Mouse (Mus musculus) midbrain, embryonic 16.5 days (tissue): ENCODE measurements around the gene Thtpa. TPM values are rescaled to one million over a fixed set of nuclear protein-coding genes. Genes with fewer than 3 reads are reported as not detected.

Source experiments
- ATAC-seq: fragments of 200-750 bp; cut with Nextera tagmentation; 2 replicates; pipeline ENCODE4 v1.8.0; 2017; ENCODE audit warnings: moderate TSS enrichment
- H3K27ac ChIP-seq: fragments of 300-500 bp; sonication (generic); 2 replicates; pipeline ENCODE4 v1.5.1; 2014; ENCODE audit warnings: mild to moderate bottlenecking, low read length, mixed read lengths
- H3K27me3 ChIP-seq: fragments of 300-500 bp; sonication (generic); 2 replicates; pipeline ENCODE4 v1.6.1; 2014; ENCODE audit warnings: low read depth, low read length, mixed read lengths; ENCODE audit not compliant: control insufficient read depth, insufficient read depth
- H3K36me3 ChIP-seq: fragments of 300-500 bp; sonication (generic); 2 replicates; pipeline ENCODE4 v1.6.1; 2014; ENCODE audit warnings: mild to moderate bottlenecking, low read length, moderate library complexity, mixed read lengths; ENCODE audit not compliant: control insufficient read depth, insufficient read depth
- H3K4me1 ChIP-seq: fragments of 300-500 bp; sonication (generic); 2 replicates; pipeline ENCODE4 v1.6.1; 2014; ENCODE audit warnings: mild to moderate bottlenecking, low read length, mixed read lengths; ENCODE audit not compliant: control insufficient read depth, insufficient read depth
- H3K4me2 ChIP-seq: fragments of 300-500 bp; sonication (generic); 2 replicates; pipeline ENCODE4 v1.6.1; 2014; ENCODE audit warnings: mild to moderate bottlenecking, low read length, mixed read lengths
- H3K4me3 ChIP-seq: fragments of 300-500 bp; sonication (generic); 2 replicates; pipeline ENCODE4 v1.5.1; 2014; ENCODE audit warnings: low read depth, mild to moderate bottlenecking, low read length, moderate library complexity, mixed read lengths
- H3K9ac ChIP-seq: fragments of 300-500 bp; sonication (generic); 2 replicates; pipeline ENCODE4 v1.6.1; 2014; ENCODE audit warnings: low read depth, low read length, mixed read lengths
- H3K9me3 ChIP-seq: fragments of 300-500 bp; sonication (generic); replicated peaks from 2 replicates; pipeline ENCODE4 v1.6.1; 2014; ENCODE audit warnings: mild to moderate bottlenecking, low read length, mixed read lengths; ENCODE audit not compliant: control insufficient read depth, poor library complexity, severe bottlenecking
- WGBS: fragments of 180-500 bp; shearing (Covaris S2); extraction: QIAGEN DNeasy Blood & Tissue Kit; methylation state at CpG from one replicate; pipeline ENCODE4 v1.1.7; 2014; 5-methylcytosine and 5-hydroxymethylcytosine counted together
- polyA plus RNA-seq: library from polyadenylated mRNA; unstranded; fragments of >200 nt; fragmentation: Nextera tagmentation; extraction: Ambion mirVana; gene quantifications from 2 replicates; pipeline ENCODE4 v1.2.1, GENCODE M21; 2015

Gene Thtpa
- polyA plus RNA-seq, 1 experiment from 2014 or later, result 38.6 TPM

- Histone ChIP-seq H3K4me3 (no peak overlapping the region), H3K9ac (no peak overlapping the region), H3K36me3 (peaks cover 30% of the 10 kb centered on the region), H3K9me3 (no peaks in the 10 kb centered on the region), H3K27ac (no peak overlapping the region), H3K4me1 (peaks cover 24% of the 10 kb centered on the region), H3K4me2 (no peak overlapping the region), H3K27me3 (no peaks in the 10 kb centered on the region)
- 95% methylated on average over 12 of the region's 12 CpGs for WGBS
- no peak for ATAC-seq
Observed at GRCm38 (mm10) chr14:55074416-55074815, 20.2 kb upstream of the Thtpa start.

DNA sequence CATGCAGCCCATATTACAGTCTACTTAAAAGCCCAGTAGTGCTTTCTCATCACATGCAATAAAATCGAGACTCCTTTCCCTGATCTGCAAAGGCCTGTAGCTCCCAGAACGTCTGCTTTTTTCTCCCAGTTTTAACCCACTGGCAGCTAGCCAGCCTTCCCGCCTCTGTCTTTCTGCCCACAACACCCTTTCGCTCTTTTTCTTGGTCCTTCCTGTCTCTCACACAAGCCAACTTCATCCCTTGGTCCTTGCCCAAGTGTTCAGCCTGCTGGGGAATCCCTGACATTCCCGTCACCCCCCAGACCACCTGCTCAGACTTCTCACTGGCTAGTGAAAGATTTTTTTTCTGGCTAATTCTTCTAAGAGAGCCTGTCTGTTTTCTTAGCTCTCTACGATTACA lies 18.4 kb upstream of the Thtpa start:
- no peak overlapping the region for H3K4me3 ChIP-seq
- no peaks in the 10 kb centered on the region for H3K9me3 ChIP-seq
- peak overlapping the region; percentile 40; the same call in 1 of the 2 replicates for H3K27ac ChIP-seq
- no peak for ATAC-seq
- WGBS, result 49% methylated on average over 6 of the region's 6 CpGs
- peaks cover 23% of the 10 kb centered on the region for H3K36me3 ChIP-seq
- H3K4me1 ChIP-seq, result peaks cover 31% of the 10 kb centered on the region
- H3K27me3 ChIP-seq, result no peaks in the 10 kb centered on the region
- no peak overlapping the region for H3K9ac ChIP-seq
- H3K4me2 ChIP-seq, result no peak overlapping the region

- H3K9ac ChIP-seq, result no peak overlapping the region
- H3K27ac ChIP-seq, result peak overlapping the region; percentile 88; the same call in 1 of the 2 replicates
- peaks cover 31% of the 10 kb centered on the region for H3K4me1 ChIP-seq
- WGBS, result 66% methylated on average over 3 of the region's 3 CpGs
- H3K4me2 ChIP-seq, result no peak overlapping the region
- H3K27me3 ChIP-seq, result no peaks in the 10 kb centered on the region
- H3K4me3 ChIP-seq, result no peak overlapping the region
- H3K36me3 ChIP-seq, result peaks cover 17% of the 10 kb centered on the region
- ATAC-seq, result no peak
- no peaks in the 10 kb centered on the region for H3K9me3 ChIP-seq
Observed at GRCm38 (mm10) chr14:55076956-55077355, 17.6 kb upstream of the Thtpa start.

DNA sequence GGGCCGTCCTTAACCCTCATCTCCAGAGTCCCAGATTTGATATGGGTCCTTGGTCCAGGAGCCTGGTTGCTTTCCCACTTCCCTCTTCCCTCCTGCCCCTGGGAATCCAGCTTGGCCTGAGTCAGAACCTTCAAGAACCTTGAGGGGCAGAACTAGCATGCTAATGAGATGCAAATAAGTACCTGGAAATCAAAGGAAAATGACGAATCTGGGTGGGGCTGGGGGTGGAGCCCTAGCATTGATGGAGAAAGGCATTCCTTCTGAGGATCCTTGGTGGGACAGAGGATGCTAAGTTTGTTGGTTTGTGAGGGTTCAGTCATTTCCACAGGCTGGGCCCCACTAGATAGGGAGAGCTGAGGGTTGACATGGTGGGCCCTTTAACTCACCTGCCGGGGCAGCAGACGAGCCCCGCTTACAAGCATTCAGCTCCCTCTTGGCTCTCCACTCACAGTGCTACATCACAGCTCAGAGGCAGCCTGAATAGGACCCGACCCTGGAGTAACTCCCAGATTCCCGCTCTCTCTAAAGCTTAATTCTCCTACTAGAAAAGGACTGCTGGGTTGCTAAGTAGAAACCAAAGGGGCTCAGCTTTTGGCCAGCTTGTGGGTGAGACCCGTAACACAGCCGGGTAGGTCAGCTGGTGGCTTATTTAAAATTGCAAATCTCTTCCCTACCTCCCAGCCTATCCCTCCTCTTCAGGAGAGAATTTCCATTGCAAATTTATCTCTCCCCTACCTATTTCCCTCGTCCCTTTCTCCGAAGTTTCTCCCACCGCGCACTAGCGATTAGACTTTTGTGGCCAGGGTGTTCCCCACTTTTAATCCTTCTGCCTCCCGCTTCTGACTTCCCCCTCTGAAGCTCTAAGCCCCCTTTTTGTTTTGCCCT lies 16.9 kb upstream of the Thtpa start:
- ATAC-seq, result peak; percentile 44
- 10% methylated on average over 15 of the region's 15 CpGs for WGBS

GRCm38 (mm10) chr14:55078366-55078989 lies 16.1 kb upstream of the Thtpa start:
- peak; percentile 49 for ATAC-seq
- peak overlapping the region; percentile 60 for H3K9ac ChIP-seq
- WGBS, result 4% methylated on average over 23 of the region's 23 CpGs
- H3K36me3 ChIP-seq, result peaks cover 10% of the 10 kb centered on the region; the same call in 1 of the 2 replicates
- H3K4me1 ChIP-seq, result peaks cover 31% of the 10 kb centered on the region
- no peak overlapping the region for H3K4me3 ChIP-seq
- H3K9me3 ChIP-seq, result no peaks in the 10 kb centered on the region
- peak overlapping the region; percentile 42 for H3K4me2 ChIP-seq
- H3K27ac ChIP-seq, result peak overlapping the region; percentile 88
- H3K27me3 ChIP-seq, result no peaks in the 10 kb centered on the region

More for the DNA sequence above, 16.9 kb upstream of the Thtpa start:
- Histone ChIP-seq H3K4me3 (no peak overlapping the region), H3K36me3 (peaks cover 12% of the 10 kb centered on the region; the same call in 1 of the 2 replicates), H3K9ac (peak overlapping the region; percentile 60), H3K9me3 (no peaks in the 10 kb centered on the region), H3K27ac (peak overlapping the region; percentile 88), H3K4me1 (peaks cover 31% of the 10 kb centered on the region), H3K4me2 (peak overlapping the region; percentile 42), H3K27me3 (no peaks in the 10 kb centered on the region)

DNA sequence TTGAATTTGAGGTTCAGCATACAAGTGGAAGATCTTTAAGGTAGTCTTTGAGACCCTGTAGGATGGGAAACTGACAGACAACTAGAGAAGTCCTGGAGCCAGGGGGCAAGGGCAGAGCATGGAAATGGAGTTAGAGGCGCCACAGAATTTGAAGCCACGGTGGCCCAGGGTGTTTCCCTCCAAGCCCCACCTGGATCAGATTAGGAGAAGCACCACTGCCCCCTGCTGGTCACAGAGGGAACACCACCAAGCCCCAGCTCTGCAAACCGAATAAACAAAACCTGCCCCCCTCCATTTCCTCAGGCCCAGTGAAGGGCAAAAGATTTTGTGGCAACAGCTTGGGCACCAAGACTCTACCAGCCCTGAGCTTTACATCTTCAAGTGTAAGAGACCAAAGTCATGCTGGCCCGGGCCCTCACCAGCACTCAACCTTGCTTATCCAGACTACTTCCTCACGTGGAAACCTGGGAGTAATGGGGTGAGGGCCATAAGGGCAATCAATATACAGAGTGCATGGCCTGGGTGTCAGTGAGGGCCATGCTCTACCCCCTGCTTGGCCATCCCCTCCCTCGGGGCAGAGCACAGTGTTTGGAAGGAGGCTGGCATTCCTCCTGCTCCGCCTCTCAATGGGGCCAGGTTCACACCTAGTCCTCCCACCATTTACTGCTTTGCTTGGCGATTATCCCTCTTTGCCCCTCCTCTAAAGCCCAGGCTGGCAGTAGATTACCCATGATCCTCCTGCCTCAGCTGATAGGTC lies 15.2 kb upstream of the Thtpa start:
- peak; percentile 15 for ATAC-seq
- Histone ChIP-seq H3K9me3 (no peaks in the 10 kb centered on the region), H3K4me1 (peaks cover 35% of the 10 kb centered on the region), H3K36me3 (peaks cover 5% of the 10 kb centered on the region; the same call in 1 of the 2 replicates), H3K27ac (peak overlapping the region; percentile 88), H3K9ac (peak overlapping the region; percentile 60), H3K4me3 (no peak overlapping the region), H3K27me3 (no peaks in the 10 kb centered on the region), H3K4me2 (no peak overlapping the region)
- WGBS, result 24% methylated on average over 8 of the region's 8 CpGs

GRCm38 (mm10) chr14:55081105-55081504 lies 13.5 kb upstream of the Thtpa start:
- Histone ChIP-seq H3K36me3 (no peaks in the 10 kb centered on the region), H3K9me3 (no peaks in the 10 kb centered on the region), H3K4me3 (no peak overlapping the region), H3K4me1 (peaks cover 44% of the 10 kb centered on the region), H3K9ac (no peak overlapping the region), H3K27me3 (no peaks in the 10 kb centered on the region), H3K4me2 (no peak overlapping the region), H3K27ac (peak overlapping the region; percentile 5; the same call in 1 of the 2 replicates)
- no peak for ATAC-seq
- WGBS, result 27% methylated on average over 5 of the region's 5 CpGs

- no peak overlapping the region for H3K4me3 ChIP-seq
- no peaks in the 10 kb centered on the region for H3K36me3 ChIP-seq
- no peak for ATAC-seq
- no peaks in the 10 kb centered on the region for H3K9me3 ChIP-seq
- no peak overlapping the region for H3K27ac ChIP-seq
- no peaks in the 10 kb centered on the region for H3K27me3 ChIP-seq
- H3K4me2 ChIP-seq, result no peak overlapping the region
- 70% methylated on average over 6 of the region's 6 CpGs for WGBS
- peaks cover 47% of the 10 kb centered on the region for H3K4me1 ChIP-seq
- no peak overlapping the region for H3K9ac ChIP-seq
Observed at GRCm38 (mm10) chr14:55083481-55083880, 11.1 kb upstream of the Thtpa start.
